Mouse (Mus musculus) ES-E14 (cell line): ENCODE results near the gene Pnpla5.

Experiments
- CHD2 ChIP-seq: IDR thresholded peaks from 2 replicates; pipeline ENCODE4 v1.6.1; 2014; ENCODE audit warnings: mild to moderate bottlenecking, low read depth, low read length, inconsistent platforms
- HCFC1 ChIP-seq: IDR thresholded peaks from 2 replicates; pipeline ENCODE4 v1.6.1; 2012; ENCODE audit warnings: low read length, inconsistent platforms, borderline replicate concordance; ENCODE audit not compliant: insufficient read depth
- MAFK ChIP-seq: IDR thresholded peaks from 2 replicates; pipeline ENCODE4 v1.6.1; 2014; ENCODE audit warnings: mild to moderate bottlenecking, low read depth, low read length, inconsistent platforms; ENCODE audit not compliant: insufficient read depth
- ZC3H11A ChIP-seq: IDR thresholded peaks from 2 replicates; pipeline ENCODE4 v1.6.1; 2012; ENCODE audit warnings: low read depth, mild to moderate bottlenecking, inconsistent platforms, low read length, borderline replicate concordance
- ZNF384 ChIP-seq: IDR thresholded peaks from 2 replicates; pipeline ENCODE4 v1.6.1; 2012; ENCODE audit warnings: low read depth, low read length, inconsistent platforms

- TF ChIP-seq ZNF384 (no peak), CHD2 (no peak), ZC3H11A (no peak), HCFC1 (no peak), MAFK (no peak)
These were observed 6.5 kb downstream of the Pnpla5 start for GRCm38 (mm10) chr15:84116466-84116865.
